In genomic region chr10:67458447-67459272, GRCm38 (mm10) we compare ENCODE assay signal across 8 mouse cellular contexts.
DNase-seq lines count a peak whose midpoint lies in the region; ATAC-seq and TF ChIP-seq lines count a peak whose summit lies in the region.

No protein-coding gene starts in this region.

- H3K4me3 ChIP-seq in ES-Bruce4 (ENCODE audit: low read depth, low read length), result no peak overlapping the region
- no peak overlapping the region for H3K4me3 ChIP-seq in embryonic facial prominence, embryonic 12.5 days
- H3K4me3 ChIP-seq in limb, embryonic 12.5 days (replicated peaks), result no peak overlapping the region

- H3K4me1 ChIP-seq in ES-Bruce4 (ENCODE audit: control insufficient read depth, insufficient read depth, low read length), result no peaks in the 10 kb centered on the region
- H3K4me1 ChIP-seq in embryonic facial prominence, embryonic 12.5 days, result no peaks in the 10 kb centered on the region
- peaks cover 6% of the 10 kb centered on the region; the same call in 1 of the 2 replicates for H3K4me1 ChIP-seq in limb, embryonic 12.5 days (replicated peaks)

- H3K36me3 ChIP-seq in ES-Bruce4 (ENCODE audit: control insufficient read depth, insufficient read depth, low read length, poor library complexity, severe bottlenecking), result no peaks in the 10 kb centered on the region
- no peaks in the 10 kb centered on the region for H3K36me3 ChIP-seq in embryonic facial prominence, embryonic 12.5 days
- no peaks in the 10 kb centered on the region for H3K36me3 ChIP-seq in limb, embryonic 12.5 days

- WGBS in embryonic facial prominence, embryonic 12.5 days, result 21% methylated on average over 22 of the region's 22 CpGs
- 32% methylated on average over 22 of the region's 22 CpGs for WGBS in limb, embryonic 12.5 days

- peak; percentile 35; the same call in 1 of the 2 replicates for ATAC-seq in embryonic facial prominence, embryonic 12.5 days (ENCODE audit: insufficient number of reproducible peaks, insufficient read depth, low FRiP score, low TSS enrichment)
- no peak for ATAC-seq in limb, embryonic 12.5 days (ENCODE audit: insufficient number of reproducible peaks, insufficient read depth, low FRiP score, low TSS enrichment, low read depth)

- H3K9me3 ChIP-seq in ES-Bruce4 (replicated peaks; ENCODE audit: control insufficient read depth, insufficient read depth, low read length, poor library complexity, severe bottlenecking), result peaks cover 9% of the 10 kb centered on the region; the same call in 1 of the 2 replicates
- H3K9me3 ChIP-seq in embryonic facial prominence, embryonic 12.5 days, result no peaks in the 10 kb centered on the region
- H3K9me3 ChIP-seq in limb, embryonic 12.5 days, result no peaks in the 10 kb centered on the region

- DNase-seq in left cerebral cortex, postnatal 14 days (ENCODE audit: low spot score in 2 of 2), result peak; percentile 27 to 30
- DNase-seq in left cerebral cortex, adult 11 months (ENCODE audit: low spot score), result no peak
- DNase-seq in adrenal gland, adult 18-20 months (ENCODE audit: low spot score in 2 of 2), result no peak
- no peak for DNase-seq in layer of hippocampus, postnatal 14 days (ENCODE audit: low spot score in 2 of 2)
- no peak for DNase-seq in testis, postnatal 10 days (ENCODE audit: low spot score)

- peak; percentile 87 for TF ChIP-seq EP300 in ES-Bruce4 (IDR thresholded peaks at IDR 0.05; ENCODE audit: insufficient read depth, low read depth, low read length)

- TF ChIP-seq POLR2A in ES-Bruce4 (IDR thresholded peaks at IDR 0.05; ENCODE audit: insufficient read depth, low read length), result no peak

- no peaks in the 10 kb centered on the region for H3K27me3 ChIP-seq in ES-Bruce4 (ENCODE audit: control insufficient read depth, insufficient read depth, low read length, poor library complexity, severe bottlenecking)
- H3K27me3 ChIP-seq in embryonic facial prominence, embryonic 12.5 days, result no peaks in the 10 kb centered on the region
- H3K27me3 ChIP-seq in limb, embryonic 12.5 days, result no peaks in the 10 kb centered on the region

- H3K27ac ChIP-seq in ES-Bruce4 (ENCODE audit: insufficient read depth, low read length), result peak overlapping the region; percentile 59
- no peak overlapping the region for H3K27ac ChIP-seq in embryonic facial prominence, embryonic 12.5 days
- H3K27ac ChIP-seq in limb, embryonic 12.5 days, result no peak overlapping the region

- TF ChIP-seq CTCF in ES-Bruce4 (IDR thresholded peaks at IDR 0.05; ENCODE audit: low read depth, low read length), result no peak

- H3K4me2 ChIP-seq in embryonic facial prominence, embryonic 12.5 days (replicated peaks), result peak overlapping the region; percentile 28
- peak overlapping the region; percentile 33 for H3K4me2 ChIP-seq in limb, embryonic 12.5 days

- no peak overlapping the region for H3K9ac ChIP-seq in ES-Bruce4 (ENCODE audit: low read depth, poor library complexity, severe bottlenecking)
- no peak overlapping the region for H3K9ac ChIP-seq in embryonic facial prominence, embryonic 12.5 days
- H3K9ac ChIP-seq in limb, embryonic 12.5 days (replicated peaks), result no peak overlapping the region

- intact Hi-C loops in left cerebral cortex, postnatal 14 days (cut with DNase I), result no loop called here

Comparison
In these comparisons a context has a peak if more than half of its experiments do, and no peak if none do; other contexts are left out.
1. DNase-seq: peak in left cerebral cortex, postnatal 14 days (2 of 2); none in left cerebral cortex, adult 11 months (single experiment), adrenal gland, adult 18-20 months (0 of 2), layer of hippocampus, postnatal 14 days (0 of 2) and testis, postnatal 10 days (single experiment).